Mouse (Mus musculus): ENCODE results near the gene Ankrd66. TPM values are rescaled to one million over a fixed set of nuclear protein-coding genes. Genes with fewer than 3 reads are reported as not detected.
A peak's percentile ranks its signal among the peaks of the same experiment; 100 is the strongest.

Gene Ankrd66
- polyA plus RNA-seq (2014; fragmentation: Nextera tagmentation; extraction: Ambion mirVana): 0.16 and 0.25 TPM in 2 replicates

- Histone ChIP-seq H3K4me3 (ENCODE audit: low read depth, low read length) (no peak within 1 kb of the TSS), H3K4me2 (no peak within 1 kb of the TSS), H3K9ac (ENCODE audit: low read length) (no peak within 1 kb of the TSS), H3K36me3 (ENCODE audit: control insufficient read depth, insufficient read depth, low read length) (no peaks in the 10 kb centered on the region), H3K9me3 (ENCODE audit: control insufficient read depth, low read length) (no peaks in the 10 kb centered on the region), H3K27me3 (ENCODE audit: control insufficient read depth, insufficient read depth, low read length) (no peaks in the 10 kb centered on the region), H3K4me1 (ENCODE audit: control insufficient read depth, insufficient read depth, low read length) (no peaks in the 10 kb centered on the region), H3K27ac (ENCODE audit: low read depth, low read length) (no peak within 1 kb of the TSS)
- DNase-seq (ENCODE audit: low spot score, missing footprints): no peak
- 86% methylated on average over 1 of the region's 1 CpGs for WGBS
- no peak for ATAC-seq (ENCODE audit: low FRiP score)
These were observed at the start of gene Ankrd66 for GRCm38 (mm10) chr17:43543539-43543938. Gene Ankrd66, minus strand, starts transcription at chr17:43543639.

- no peak overlapping the region for H3K9ac ChIP-seq (ENCODE audit: low read length)
- H3K27me3 ChIP-seq (ENCODE audit: control insufficient read depth, insufficient read depth, low read length): no peaks in the 10 kb centered on the region
- ATAC-seq (ENCODE audit: low FRiP score) (no peak), DNase-seq (ENCODE audit: low spot score, missing footprints) (no peak)
- no peaks in the 10 kb centered on the region for H3K4me1 ChIP-seq (ENCODE audit: control insufficient read depth, insufficient read depth, low read length)
- no peaks in the 10 kb centered on the region for H3K36me3 ChIP-seq (ENCODE audit: control insufficient read depth, insufficient read depth, low read length)
- WGBS: 89% methylated on average over 21 of the region's 21 CpGs
- no peak overlapping the region for H3K4me2 ChIP-seq
- no peak overlapping the region for H3K27ac ChIP-seq (ENCODE audit: low read depth, low read length)
- no peaks in the 10 kb centered on the region for H3K9me3 ChIP-seq (ENCODE audit: control insufficient read depth, low read length)
- no peak overlapping the region for H3K4me3 ChIP-seq (ENCODE audit: low read depth, low read length)
These were observed 49.2 kb upstream of the Ankrd66 start for GRCm38 (mm10) chr17:43592296-43593291.

GRCm38 (mm10) chr17:43590531-43590930 is 47.1 kb upstream of the Ankrd66 start:
- 88% methylated on average over 5 of the region's 5 CpGs for WGBS
- no peaks in the 10 kb centered on the region for H3K4me1 ChIP-seq (ENCODE audit: control insufficient read depth, insufficient read depth, low read length)
- no peak overlapping the region for H3K4me3 ChIP-seq (ENCODE audit: low read depth, low read length)
- no peak overlapping the region for H3K4me2 ChIP-seq
- H3K36me3 ChIP-seq (ENCODE audit: control insufficient read depth, insufficient read depth, low read length): no peaks in the 10 kb centered on the region
- no peaks in the 10 kb centered on the region for H3K27me3 ChIP-seq (ENCODE audit: control insufficient read depth, insufficient read depth, low read length)
- no peak overlapping the region for H3K27ac ChIP-seq (ENCODE audit: low read depth, low read length)
- ATAC-seq (ENCODE audit: low FRiP score) (no peak), DNase-seq (ENCODE audit: low spot score, missing footprints) (peak; percentile 39)
- H3K9me3 ChIP-seq (ENCODE audit: control insufficient read depth, low read length): no peaks in the 10 kb centered on the region
- H3K9ac ChIP-seq (ENCODE audit: low read length): no peak overlapping the region

- no peak for ATAC-seq (ENCODE audit: low FRiP score)
- WGBS: 90% methylated on average over 6 of the region's 6 CpGs
- no peak overlapping the region for H3K9ac ChIP-seq (ENCODE audit: low read length)
These were observed 46.3 kb upstream of the Ankrd66 start for GRCm38 (mm10) chr17:43589750-43590149.

GRCm38 (mm10) chr17:43587278-43587677 is 43.8 kb upstream of the Ankrd66 start:
- no peak for ATAC-seq (ENCODE audit: low FRiP score)
- no peaks in the 10 kb centered on the region for H3K27me3 ChIP-seq (ENCODE audit: control insufficient read depth, insufficient read depth, low read length)
- H3K9ac ChIP-seq (ENCODE audit: low read length): no peak overlapping the region
- 88% methylated on average over 2 of the region's 2 CpGs for WGBS
- DNase-seq (ENCODE audit: low spot score, missing footprints): no peak
- H3K4me3 ChIP-seq (ENCODE audit: low read depth, low read length): no peak overlapping the region
- H3K4me2 ChIP-seq: no peak overlapping the region
- H3K27ac ChIP-seq (ENCODE audit: low read depth, low read length): no peak overlapping the region
- no peaks in the 10 kb centered on the region for H3K4me1 ChIP-seq (ENCODE audit: control insufficient read depth, insufficient read depth, low read length)
- no peaks in the 10 kb centered on the region for H3K9me3 ChIP-seq (ENCODE audit: control insufficient read depth, low read length)
- no peaks in the 10 kb centered on the region for H3K36me3 ChIP-seq (ENCODE audit: control insufficient read depth, insufficient read depth, low read length)

More at GRCm38 (mm10) chr17:43589750-43590149, 46.3 kb upstream of the Ankrd66 start:
- Histone ChIP-seq H3K9me3 (ENCODE audit: control insufficient read depth, low read length) (no peaks in the 10 kb centered on the region), H3K4me3 (ENCODE audit: low read depth, low read length) (no peak overlapping the region), H3K27me3 (ENCODE audit: control insufficient read depth, insufficient read depth, low read length) (no peaks in the 10 kb centered on the region), H3K4me2 (no peak overlapping the region), H3K4me1 (ENCODE audit: control insufficient read depth, insufficient read depth, low read length) (no peaks in the 10 kb centered on the region), H3K36me3 (ENCODE audit: control insufficient read depth, insufficient read depth, low read length) (no peaks in the 10 kb centered on the region), H3K27ac (ENCODE audit: low read depth, low read length) (no peak overlapping the region)
- no peak for DNase-seq (ENCODE audit: low spot score, missing footprints)

- no peak overlapping the region for H3K4me2 ChIP-seq
- no peaks in the 10 kb centered on the region for H3K27me3 ChIP-seq (ENCODE audit: control insufficient read depth, insufficient read depth, low read length)
- 0 out of 2 replicates have a peak, but pooled peaks cover 3% of the 10 kb centered on the region for H3K4me1 ChIP-seq (ENCODE audit: control insufficient read depth, insufficient read depth, low read length)
- ATAC-seq (ENCODE audit: low FRiP score) (no peak), DNase-seq (ENCODE audit: low spot score, missing footprints) (no peak)
- WGBS: 89% methylated on average over 7 of the region's 7 CpGs
- H3K27ac ChIP-seq (ENCODE audit: low read depth, low read length): no peak overlapping the region
- H3K36me3 ChIP-seq (ENCODE audit: control insufficient read depth, insufficient read depth, low read length): no peaks in the 10 kb centered on the region
- no peak overlapping the region for H3K9ac ChIP-seq (ENCODE audit: low read length)
- no peak overlapping the region for H3K4me3 ChIP-seq (ENCODE audit: low read depth, low read length)
- no peaks in the 10 kb centered on the region for H3K9me3 ChIP-seq (ENCODE audit: control insufficient read depth, low read length)
These were observed 41.3 kb upstream of the Ankrd66 start for GRCm38 (mm10) chr17:43584771-43585170.

GRCm38 (mm10) chr17:43581012-43581467 is 37.6 kb upstream of the Ankrd66 start:
- Histone ChIP-seq H3K4me3 (ENCODE audit: low read depth, low read length) (no peak overlapping the region), H3K9ac (ENCODE audit: low read length) (no peak overlapping the region)
- DNase-seq (ENCODE audit: low spot score, missing footprints): no peak

GRCm38 (mm10) chr17:43580456-43580855 is 37.0 kb upstream of the Ankrd66 start:
- H3K4me1 ChIP-seq (ENCODE audit: control insufficient read depth, insufficient read depth, low read length): 0 out of 2 replicates have a peak, but pooled peaks cover 3% of the 10 kb centered on the region
- no peak for DNase-seq (ENCODE audit: low spot score, missing footprints)
- no peak overlapping the region for H3K27ac ChIP-seq (ENCODE audit: low read depth, low read length)
- no peak for ATAC-seq (ENCODE audit: low FRiP score)
- WGBS: 39% methylated on average over 3 of the region's 3 CpGs
- no peak overlapping the region for H3K9ac ChIP-seq (ENCODE audit: low read length)
- H3K27me3 ChIP-seq (ENCODE audit: control insufficient read depth, insufficient read depth, low read length): no peaks in the 10 kb centered on the region
- H3K9me3 ChIP-seq (ENCODE audit: control insufficient read depth, low read length): no peaks in the 10 kb centered on the region
- H3K4me3 ChIP-seq (ENCODE audit: low read depth, low read length): no peak overlapping the region
- no peak overlapping the region for H3K4me2 ChIP-seq
- no peaks in the 10 kb centered on the region for H3K36me3 ChIP-seq (ENCODE audit: control insufficient read depth, insufficient read depth, low read length)

More at GRCm38 (mm10) chr17:43581012-43581467, 37.6 kb upstream of the Ankrd66 start:
- Histone ChIP-seq H3K27ac (ENCODE audit: low read depth, low read length) (no peak overlapping the region), H3K4me1 (ENCODE audit: control insufficient read depth, insufficient read depth, low read length) (0 out of 2 replicates have a peak, but pooled peaks cover 3% of the 10 kb centered on the region), H3K4me2 (no peak overlapping the region), H3K27me3 (ENCODE audit: control insufficient read depth, insufficient read depth, low read length) (no peaks in the 10 kb centered on the region), H3K9me3 (ENCODE audit: control insufficient read depth, low read length) (no peaks in the 10 kb centered on the region), H3K36me3 (ENCODE audit: control insufficient read depth, insufficient read depth, low read length) (no peaks in the 10 kb centered on the region)
- peak; percentile 67 for ATAC-seq (ENCODE audit: low FRiP score)
- WGBS: 38% methylated on average over 8 of the region's 8 CpGs

GRCm38 (mm10) chr17:43573624-43574073 is 30.2 kb upstream of the Ankrd66 start:
- Histone ChIP-seq H3K9me3 (ENCODE audit: control insufficient read depth, low read length) (no peaks in the 10 kb centered on the region), H3K4me2 (no peak overlapping the region), H3K27me3 (ENCODE audit: control insufficient read depth, insufficient read depth, low read length) (no peaks in the 10 kb centered on the region), H3K4me3 (ENCODE audit: low read depth, low read length) (no peak overlapping the region), H3K4me1 (ENCODE audit: control insufficient read depth, insufficient read depth, low read length) (peaks cover 5% of the 10 kb centered on the region; the same call in 1 of the 2 replicates), H3K27ac (ENCODE audit: low read depth, low read length) (no peak overlapping the region), H3K36me3 (ENCODE audit: control insufficient read depth, insufficient read depth, low read length) (no peaks in the 10 kb centered on the region), H3K9ac (ENCODE audit: low read length) (no peak overlapping the region)
- 20% methylated on average over 3 of the region's 3 CpGs for WGBS
- no peak for DNase-seq (ENCODE audit: low spot score, missing footprints)
- no peak for ATAC-seq (ENCODE audit: low FRiP score)
